Mouse (Mus musculus) liver, embryonic 16.5 days (tissue): ENCODE results near the gene Spata33. TPM values are rescaled to one million over a fixed set of nuclear protein-coding genes. Genes with fewer than 3 reads are reported as not detected.

Source experiments
- ATAC-seq: fragments of 200-750 bp; cut with Nextera tagmentation; 2 replicates; pipeline ENCODE4 v1.8.0; 2017; ENCODE audit warnings: low read depth, mild to moderate bottlenecking, moderate number of reproducible peaks, moderate library complexity
- H3K27ac ChIP-seq: fragments of 300-500 bp; sonication (generic); 2 replicates; pipeline ENCODE4 v1.5.1; 2014; ENCODE audit warnings: mild to moderate bottlenecking, low read length
- H3K27me3 ChIP-seq: fragments of 300-500 bp; sonication (generic); 2 replicates; pipeline ENCODE4 v1.6.1; 2014; ENCODE audit warnings: low read depth, low read length, mixed read lengths; ENCODE audit not compliant: control insufficient read depth, insufficient read depth
- H3K36me3 ChIP-seq: fragments of 300-500 bp; sonication (generic); 2 replicates; pipeline ENCODE4 v1.6.1; 2014; ENCODE audit warnings: mild to moderate bottlenecking; ENCODE audit not compliant: control insufficient read depth, insufficient read depth
- H3K4me1 ChIP-seq: fragments of 300-500 bp; sonication (generic); 2 replicates; pipeline ENCODE4 v1.6.1; 2014; ENCODE audit warnings: low read depth, low read length, mixed read lengths; ENCODE audit not compliant: control insufficient read depth
- H3K4me2 ChIP-seq: fragments of 300-500 bp; sonication (generic); 2 replicates; pipeline ENCODE4 v1.6.1; 2014; ENCODE audit warnings: low read depth, low read length, mixed read lengths
- H3K4me3 ChIP-seq: fragments of 300-500 bp; sonication (generic); 2 replicates; pipeline ENCODE4 v1.5.1; 2014; ENCODE audit warnings: low read depth, mild to moderate bottlenecking, low read length
- H3K9ac ChIP-seq: fragments of 300-500 bp; sonication (generic); 2 replicates; pipeline ENCODE4 v1.6.1; 2014; ENCODE audit warnings: low read depth, low read length
- H3K9me3 ChIP-seq: fragments of 300-500 bp; sonication (generic); replicated peaks from 2 replicates; pipeline ENCODE4 v1.6.1; 2016; ENCODE audit warnings: low read length; ENCODE audit not compliant: control insufficient read depth
- WGBS: fragments of 180-500 bp; shearing (Covaris S2); extraction: QIAGEN DNeasy Blood & Tissue Kit; methylation state at CpG from one replicate; pipeline ENCODE4 v1.1.7; 2014; ENCODE audit not compliant: insufficient replicate concordance; 5-methylcytosine and 5-hydroxymethylcytosine counted together
- polyA plus RNA-seq: library from polyadenylated mRNA; unstranded; fragments of >200 nt; fragmentation: Nextera tagmentation; extraction: Ambion mirVana; gene quantifications from 2 replicates; pipeline ENCODE4 v1.2.1, GENCODE M21; 2015

Gene Spata33
- polyA plus RNA-seq, 1 experiment from 2014 or later = 0.14 TPM

DNA sequence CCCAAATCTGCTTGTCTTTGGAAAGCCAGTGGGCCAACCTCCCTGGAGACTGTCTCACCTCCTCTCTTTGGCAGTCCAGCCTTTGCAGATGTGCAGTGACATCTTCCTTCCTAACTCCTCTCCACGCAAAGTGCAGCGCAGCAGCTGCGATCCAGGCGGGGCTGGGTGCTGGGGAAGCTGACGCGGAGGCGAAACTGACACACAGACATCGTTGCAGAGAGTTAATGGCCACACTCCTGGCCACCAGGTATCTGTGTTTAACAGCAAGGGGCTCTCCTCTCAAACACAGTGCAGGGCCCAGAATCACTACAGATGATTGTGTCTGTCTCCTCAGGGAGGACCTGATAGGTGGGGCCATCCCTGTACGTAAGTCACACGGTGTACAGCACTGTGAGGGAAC is 58.5 kb downstream of the Spata33 start:
- Histone ChIP-seq H3K36me3 (peaks cover 20% of the 10 kb centered on the region), H3K27me3 (no peaks in the 10 kb centered on the region), H3K9me3 (no peaks in the 10 kb centered on the region), H3K9ac (no peak overlapping the region), H3K27ac (no peak overlapping the region), H3K4me3 (no peak overlapping the region), H3K4me2 (no peak overlapping the region), H3K4me1 (no peaks in the 10 kb centered on the region)
- no peak for ATAC-seq
- 89% methylated on average over 10 of the region's 10 CpGs for WGBS

Other genes with a start within 250 kb of the Spata33 start
- 7.8 and 8.6 TPM in 2 replicates for gene Ankrd11, start 170.6 kb upstream of the Spata33 start, polyA plus RNA-seq
- 19.9 and 20.7 TPM in 2 replicates for gene Spg7, start 149.9 kb upstream of the Spata33 start, polyA plus RNA-seq
- gene Rpl13, start 110.5 kb upstream of the Spata33 start, polyA plus RNA-seq = 732 and 803 TPM in 2 replicates
- 0.29 and 0.32 TPM in 2 replicates for gene Cpne7, start 95.5 kb upstream of the Spata33 start, polyA plus RNA-seq
- gene Sult5a1, start 54.5 kb upstream of the Spata33 start, polyA plus RNA-seq = 0.74 and 0.89 TPM in 2 replicates
- gene Dpep1, start 26.6 kb upstream of the Spata33 start, polyA plus RNA-seq = 0.12 and 0.39 TPM in 2 replicates
- gene Chmp1a, start 69 bp upstream of the Spata33 start, polyA plus RNA-seq = 55.9 and 59.6 TPM in 2 replicates
- 8.8 and 8.9 TPM in 2 replicates for gene Cdk10, start 12.0 kb downstream of the Spata33 start, polyA plus RNA-seq
- gene Spata2l, start 23.4 kb downstream of the Spata33 start, polyA plus RNA-seq = 3.2 and 3.3 TPM in 2 replicates
- 7.5 and 7.8 TPM in 2 replicates for gene Zfp276, start 41.4 kb downstream of the Spata33 start, polyA plus RNA-seq
- gene Vps9d1, start 41.5 kb downstream of the Spata33 start, polyA plus RNA-seq = 4.8 and 5.6 TPM in 2 replicates
- gene Fanca, start 105.7 kb downstream of the Spata33 start, polyA plus RNA-seq = 14.4 and 14.8 TPM in 2 replicates
- gene Spire2, start 119.9 kb downstream of the Spata33 start, polyA plus RNA-seq = 2.3 and 2.4 TPM in 2 replicates
- gene Tcf25, start 160.9 kb downstream of the Spata33 start, polyA plus RNA-seq = 54.0 and 58.0 TPM in 2 replicates
- not detected in 2 replicates for gene Mc1r, start 194.3 kb downstream of the Spata33 start, polyA plus RNA-seq
- gene Tubb3, start 198.6 kb downstream of the Spata33 start, polyA plus RNA-seq = 0.35 and 0.64 TPM in 2 replicates
- 9.9 and 11.3 TPM in 2 replicates for gene Def8, start 210.7 kb downstream of the Spata33 start, polyA plus RNA-seq